Mouse (Mus musculus) neural tube, embryonic 11.5 days (tissue): ENCODE results near the gene Slc29a3. TPM values are rescaled to one million over a fixed set of nuclear protein-coding genes. Genes with fewer than 3 reads are reported as not detected.
"Not testable (repeated sequence)": the region's sequence is repeated elsewhere in the genome, so short reads cannot be mapped to it uniquely, and the experiment has no call there.

ENCODE experiments used
- ATAC-seq: fragments of 200-750 bp; cut with Nextera tagmentation; 2 replicates; pipeline ENCODE4 v1.8.0; 2017; ENCODE audit warnings: moderate number of reproducible peaks, mild to moderate bottlenecking, moderate TSS enrichment, moderate library complexity; ENCODE audit not compliant: insufficient read depth, low FRiP score, low TSS enrichment
- DNase-seq: peaks from one replicate; pipeline ENCODE4 v3.0.0-alpha.2; 2015; ENCODE audit warnings: low spot score
- H3K27ac ChIP-seq: fragments of 300-500 bp; sonication (generic); 2 replicates; pipeline ENCODE4 v1.5.1; 2014; ENCODE audit warnings: low read depth, mild to moderate bottlenecking, low read length
- H3K27me3 ChIP-seq: fragments of 300-500 bp; sonication (generic); 2 replicates; pipeline ENCODE4 v1.6.1; 2014; ENCODE audit warnings: mild to moderate bottlenecking, low read length, mixed read lengths; ENCODE audit not compliant: control insufficient read depth, insufficient read depth
- H3K36me3 ChIP-seq: fragments of 300-500 bp; sonication (generic); 2 replicates; pipeline ENCODE4 v1.6.1; 2014; ENCODE audit warnings: mild to moderate bottlenecking, low read length, moderate library complexity, mixed read lengths; ENCODE audit not compliant: control insufficient read depth, insufficient read depth
- H3K4me1 ChIP-seq: fragments of 300-500 bp; sonication (generic); 2 replicates; pipeline ENCODE4 v1.6.1; 2014; ENCODE audit warnings: low read length, mixed read lengths; ENCODE audit not compliant: control insufficient read depth, insufficient read depth
- H3K4me2 ChIP-seq: fragments of 300-500 bp; sonication (generic); 2 replicates; pipeline ENCODE4 v1.6.1; 2014; ENCODE audit warnings: low read depth, mild to moderate bottlenecking, moderate library complexity
- H3K4me3 ChIP-seq: fragments of 300-500 bp; sonication (generic); 2 replicates; pipeline ENCODE4 v1.5.1; 2014; ENCODE audit warnings: low read depth, low read length
- H3K9ac ChIP-seq: fragments of 300-500 bp; sonication (generic); 2 replicates; pipeline ENCODE4 v1.6.1; 2014; ENCODE audit warnings: mild to moderate bottlenecking, low read length
- H3K9me3 ChIP-seq: fragments of 300-500 bp; sonication (generic); 2 replicates; pipeline ENCODE4 v1.6.1; 2016; ENCODE audit warnings: low read length; ENCODE audit not compliant: control insufficient read depth
- WGBS: fragments of 180-500 bp; shearing (Covaris S2); extraction: QIAGEN DNeasy Blood & Tissue Kit; methylation state at CpG from one replicate; pipeline ENCODE4 v1.1.7; 2014; 5-methylcytosine and 5-hydroxymethylcytosine counted together
- polyA plus RNA-seq: library from polyadenylated mRNA; unstranded; fragments of >200 nt; fragmentation: Nextera tagmentation; extraction: Ambion mirVana; gene quantifications from 2 replicates; pipeline ENCODE4 v1.2.1, GENCODE M21; 2014

The Slc29a3 gene
- polyA plus RNA-seq, 1 experiment from 2014 or later = 10.4 TPM

GRCm38 (mm10) chr10:60726896-60727295 lies 25.7 kb downstream of the Slc29a3 start:
- WGBS = 76% methylated on average over 3 of the region's 3 CpGs
- no peak overlapping the region for H3K9ac ChIP-seq

GRCm38 (mm10) chr10:60724496-60724895 lies 28.1 kb downstream of the Slc29a3 start:
- no peak overlapping the region for H3K9ac ChIP-seq
- no peak overlapping the region for H3K4me3 ChIP-seq
- ATAC-seq = no peak
- H3K4me1 ChIP-seq = no peaks in the 10 kb centered on the region
- H3K9me3 ChIP-seq = no peaks in the 10 kb centered on the region
- H3K4me2 ChIP-seq = no peak overlapping the region
- no peak for DNase-seq
- no peaks in the 10 kb centered on the region for H3K27me3 ChIP-seq
- WGBS = 76% methylated on average over 6 of the region's 6 CpGs
- H3K36me3 ChIP-seq = no peaks in the 10 kb centered on the region
- no peak overlapping the region for H3K27ac ChIP-seq

More at GRCm38 (mm10) chr10:60726896-60727295, 25.7 kb downstream of the Slc29a3 start:
- ATAC-seq (no peak), DNase-seq (no peak)
- H3K9me3 ChIP-seq = no peaks in the 10 kb centered on the region
- no peaks in the 10 kb centered on the region for H3K27me3 ChIP-seq
- no peaks in the 10 kb centered on the region for H3K4me1 ChIP-seq
- H3K36me3 ChIP-seq = no peaks in the 10 kb centered on the region
- H3K4me2 ChIP-seq = no peak overlapping the region
- no peak overlapping the region for H3K27ac ChIP-seq
- no peak overlapping the region for H3K4me3 ChIP-seq

GRCm38 (mm10) chr10:60723345-60723744 lies 29.2 kb downstream of the Slc29a3 start:
- no peaks in the 10 kb centered on the region for H3K4me1 ChIP-seq
- no peak overlapping the region for H3K4me3 ChIP-seq
- no peak overlapping the region for H3K27ac ChIP-seq

GRCm38 (mm10) chr10:60721640-60722039 lies 31.0 kb downstream of the Slc29a3 start:
- no peaks in the 10 kb centered on the region for H3K27me3 ChIP-seq
- H3K4me1 ChIP-seq = no peaks in the 10 kb centered on the region
- no peaks in the 10 kb centered on the region for H3K36me3 ChIP-seq
- no peak overlapping the region for H3K4me3 ChIP-seq
- 66% methylated on average over 12 of the region's 12 CpGs for WGBS
- H3K9me3 ChIP-seq = no peaks in the 10 kb centered on the region
- no peak for DNase-seq
- no peak overlapping the region for H3K9ac ChIP-seq
- no peak overlapping the region for H3K4me2 ChIP-seq
- no peak for ATAC-seq
- H3K27ac ChIP-seq = no peak overlapping the region

More at GRCm38 (mm10) chr10:60723345-60723744, 29.2 kb downstream of the Slc29a3 start:
- H3K9ac ChIP-seq = no peak overlapping the region
- DNase-seq (no peak), ATAC-seq (no peak)
- H3K27me3 ChIP-seq = no peaks in the 10 kb centered on the region
- H3K9me3 ChIP-seq = no peaks in the 10 kb centered on the region
- H3K36me3 ChIP-seq = no peaks in the 10 kb centered on the region
- 62% methylated on average over 1 of the region's 1 CpGs for WGBS
- H3K4me2 ChIP-seq = no peak overlapping the region

- Histone ChIP-seq H3K9ac (no peak overlapping the region), H3K4me1 (no peaks in the 10 kb centered on the region), H3K27me3 (no peaks in the 10 kb centered on the region), H3K4me2 (no peak overlapping the region), H3K4me3 (no peak overlapping the region), H3K27ac (no peak overlapping the region), H3K9me3 (no peaks in the 10 kb centered on the region), H3K36me3 (no peaks in the 10 kb centered on the region; the same call in 1 of the 2 replicates)
- no peak for DNase-seq
- 79% methylated on average over 5 of the region's 5 CpGs for WGBS
- no peak for ATAC-seq
Measured at GRCm38 (mm10) chr10:60720461-60720860, 32.1 kb downstream of the Slc29a3 start.

GRCm38 (mm10) chr10:60718491-60718890 lies 34.1 kb downstream of the Slc29a3 start:
- Histone ChIP-seq H3K27ac (no peak overlapping the region), H3K9ac (no peak overlapping the region), H3K36me3 (peaks cover 5% of the 10 kb centered on the region; the same call in 1 of the 2 replicates), H3K9me3 (no peaks in the 10 kb centered on the region), H3K27me3 (no peaks in the 10 kb centered on the region), H3K4me3 (no peak overlapping the region), H3K4me1 (no peaks in the 10 kb centered on the region), H3K4me2 (no peak overlapping the region)
- DNase-seq (no peak), ATAC-seq (no peak)
- 92% methylated on average over 2 of the region's 2 CpGs for WGBS

- no peak overlapping the region for H3K27ac ChIP-seq
- ATAC-seq = no peak
- no peak overlapping the region for H3K4me2 ChIP-seq
- no peak overlapping the region for H3K9ac ChIP-seq
- H3K4me3 ChIP-seq = no peak overlapping the region
- WGBS = 91% methylated on average over 3 of the region's 3 CpGs
- no peaks in the 10 kb centered on the region for H3K9me3 ChIP-seq
- H3K36me3 ChIP-seq = peaks cover 5% of the 10 kb centered on the region; the same call in 1 of the 2 replicates
- no peaks in the 10 kb centered on the region for H3K4me1 ChIP-seq
- DNase-seq = no peak
- H3K27me3 ChIP-seq = no peaks in the 10 kb centered on the region
Measured at GRCm38 (mm10) chr10:60716449-60716848, 36.1 kb downstream of the Slc29a3 start.

GRCm38 (mm10) chr10:60712299-60712698 lies 40.3 kb downstream of the Slc29a3 start:
- DNase-seq, H3K9me3 ChIP-seq, H3K27ac ChIP-seq, H3K27me3 ChIP-seq, H3K4me2 ChIP-seq, H3K9ac ChIP-seq, H3K4me3 ChIP-seq, ATAC-seq, H3K36me3 ChIP-seq, H3K4me1 ChIP-seq: not testable (repeated sequence)
- WGBS = 64% methylated on average over 7 of the region's 8 CpGs

- Histone ChIP-seq H3K4me3 (no peak overlapping the region), H3K4me2 (no peak overlapping the region), H3K36me3 (no peaks in the 10 kb centered on the region), H3K4me1 (no peaks in the 10 kb centered on the region), H3K9ac (no peak overlapping the region), H3K27ac (no peak overlapping the region), H3K27me3 (no peaks in the 10 kb centered on the region), H3K9me3 (no peaks in the 10 kb centered on the region)
- ATAC-seq = no peak
- 86% methylated on average over 5 of the region's 5 CpGs for WGBS
- no peak for DNase-seq
Measured at GRCm38 (mm10) chr10:60708837-60709236, 43.8 kb downstream of the Slc29a3 start.
